Mouse (Mus musculus) limb, embryonic 13.5 days (tissue): ENCODE data around the gene Gnas. TPM values are rescaled to one million over a fixed set of nuclear protein-coding genes. Genes with fewer than 3 reads are reported as not detected.
A peak's percentile ranks its signal among the peaks of the same experiment; 100 is the strongest.
"Not testable (repeated sequence)": the region's sequence is repeated elsewhere in the genome, so short reads cannot be mapped to it uniquely, and the experiment has no call there.

Source experiments
- ATAC-seq: fragments of 200-750 bp; cut with Nextera tagmentation; 2 replicates; pipeline ENCODE4 v1.8.0; 2017; ENCODE audit warnings: low read depth, moderate number of reproducible peaks, moderate TSS enrichment; ENCODE audit not compliant: low FRiP score
- H3K27ac ChIP-seq: fragments of 300-500 bp; sonication (generic); 2 replicates; pipeline ENCODE4 v1.5.1; 2015; ENCODE audit warnings: inconsistent platforms, mild to moderate bottlenecking, moderate library complexity
- H3K27me3 ChIP-seq: fragments of 300-500 bp; sonication (generic); 2 replicates; pipeline ENCODE4 v1.6.1; 2015; ENCODE audit warnings: mild to moderate bottlenecking, inconsistent platforms
- H3K36me3 ChIP-seq: fragments of 300-500 bp; sonication (generic); 2 replicates; pipeline ENCODE4 v1.6.1; 2015; ENCODE audit warnings: inconsistent platforms, mild to moderate bottlenecking, moderate library complexity
- H3K4me1 ChIP-seq: fragments of 300-500 bp; sonication (generic); 2 replicates; pipeline ENCODE4 v1.6.1; 2015; ENCODE audit warnings: inconsistent platforms
- H3K4me2 ChIP-seq: fragments of 300-500 bp; sonication (generic); replicated peaks from 2 replicates; pipeline ENCODE4 v1.6.1; 2015; ENCODE audit warnings: inconsistent platforms, mild to moderate bottlenecking, moderate library complexity
- H3K4me3 ChIP-seq: fragments of 300-500 bp; sonication (generic); 2 replicates; pipeline ENCODE4 v1.5.1; 2015; ENCODE audit warnings: moderate library complexity, mild to moderate bottlenecking, inconsistent platforms
- H3K9ac ChIP-seq: fragments of 300-500 bp; sonication (generic); 2 replicates; pipeline ENCODE4 v1.6.1; 2015; ENCODE audit warnings: mild to moderate bottlenecking, inconsistent platforms
- H3K9me3 ChIP-seq: fragments of 300-500 bp; sonication (generic); 2 replicates; pipeline ENCODE4 v1.6.1; 2016; ENCODE audit warnings: inconsistent platforms
- WGBS: fragments of 180-500 bp; shearing (Covaris S2); methylation state at CpG from one replicate; pipeline ENCODE4 v1.1.7; 2015; 5-methylcytosine and 5-hydroxymethylcytosine counted together
- polyA plus RNA-seq: library from polyadenylated mRNA; unstranded; fragments of >200 nt; fragmentation: Nextera tagmentation; extraction: Ambion mirVana; gene quantifications from 2 replicates; pipeline ENCODE4 v1.2.1, GENCODE M21; 2015

The Gnas gene
- polyA plus RNA-seq, 1 experiment from 2014 or later, result 1,947 TPM

GRCm38 (mm10) chr2:174344003-174344655 is 60.0 kb downstream of the Gnas start:
- H3K27me3 ChIP-seq, result no peaks in the 10 kb centered on the region
- ATAC-seq, result peak; percentile 88
- H3K4me3 ChIP-seq, result no peak overlapping the region
- H3K4me1 ChIP-seq, result peaks cover 63% of the 10 kb centered on the region
- WGBS, result 4% methylated on average over 3 of the region's 3 CpGs
- peak overlapping the region; percentile 79 for H3K27ac ChIP-seq
- H3K9me3 ChIP-seq, result 0 out of 2 replicates have a peak, but pooled peaks cover 4% of the 10 kb centered on the region
- peak overlapping the region; percentile 43 for H3K4me2 ChIP-seq
- no peak overlapping the region for H3K9ac ChIP-seq
- H3K36me3 ChIP-seq, result peaks cover 72% of the 10 kb centered on the region

- no peak for ATAC-seq
- Histone ChIP-seq H3K4me1 (peaks cover 54% of the 10 kb centered on the region), H3K9me3 (0 out of 2 replicates have a peak, but pooled peaks cover 4% of the 10 kb centered on the region), H3K36me3 (peaks cover 66% of the 10 kb centered on the region), H3K4me3 (no peak overlapping the region), H3K4me2 (0 out of 2 replicates have a peak overlapping the region, but pooled peaks have one; percentile 0), H3K27me3 (no peaks in the 10 kb centered on the region), H3K9ac (no peak overlapping the region), H3K27ac (peak overlapping the region; percentile 79)
- WGBS, result 97% methylated on average over 16 of the region's 16 CpGs
Measured at GRCm38 (mm10) chr2:174344996-174345395, 60.9 kb downstream of the Gnas start.

DNA sequence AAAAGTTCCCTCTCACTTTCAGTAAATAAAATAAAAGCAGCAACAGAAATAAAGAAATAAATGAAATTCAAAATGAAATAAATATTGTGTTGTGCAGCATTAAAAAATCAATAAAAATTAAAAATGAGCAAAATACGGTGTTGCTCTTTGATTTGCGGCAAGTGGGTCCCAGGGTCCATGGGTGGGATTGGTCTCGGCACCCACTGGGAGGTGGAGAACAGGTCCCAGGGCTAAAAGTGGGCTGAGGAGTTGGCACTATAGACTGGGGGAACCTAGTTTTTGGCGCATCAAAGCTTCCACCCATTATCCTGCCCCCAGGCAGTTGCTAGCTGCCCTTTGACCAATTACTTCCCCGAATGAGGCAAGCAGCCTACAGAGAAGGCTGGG is 62.5 kb downstream of the Gnas start, which contains the start of gene Gm20721:
TSS of gene Gm20721 (minus strand) at position 101 of the 387 bp plus-strand sequence.
- no peak within 1 kb of the TSS for H3K4me3 ChIP-seq
- ATAC-seq, result no peak
- peaks cover 54% of the 10 kb centered on the region for H3K36me3 ChIP-seq
- H3K4me2 ChIP-seq, result no peak within 1 kb of the TSS
- H3K27me3 ChIP-seq, result no peaks in the 10 kb centered on the region
- WGBS, result 98% methylated on average over 5 of the region's 5 CpGs
- peaks cover 38% of the 10 kb centered on the region for H3K4me1 ChIP-seq
- no peak within 1 kb of the TSS for H3K9ac ChIP-seq
- 0 out of 2 replicates have a peak, but pooled peaks cover 4% of the 10 kb centered on the region for H3K9me3 ChIP-seq
- H3K27ac ChIP-seq, result no peak within 1 kb of the TSS

DNA sequence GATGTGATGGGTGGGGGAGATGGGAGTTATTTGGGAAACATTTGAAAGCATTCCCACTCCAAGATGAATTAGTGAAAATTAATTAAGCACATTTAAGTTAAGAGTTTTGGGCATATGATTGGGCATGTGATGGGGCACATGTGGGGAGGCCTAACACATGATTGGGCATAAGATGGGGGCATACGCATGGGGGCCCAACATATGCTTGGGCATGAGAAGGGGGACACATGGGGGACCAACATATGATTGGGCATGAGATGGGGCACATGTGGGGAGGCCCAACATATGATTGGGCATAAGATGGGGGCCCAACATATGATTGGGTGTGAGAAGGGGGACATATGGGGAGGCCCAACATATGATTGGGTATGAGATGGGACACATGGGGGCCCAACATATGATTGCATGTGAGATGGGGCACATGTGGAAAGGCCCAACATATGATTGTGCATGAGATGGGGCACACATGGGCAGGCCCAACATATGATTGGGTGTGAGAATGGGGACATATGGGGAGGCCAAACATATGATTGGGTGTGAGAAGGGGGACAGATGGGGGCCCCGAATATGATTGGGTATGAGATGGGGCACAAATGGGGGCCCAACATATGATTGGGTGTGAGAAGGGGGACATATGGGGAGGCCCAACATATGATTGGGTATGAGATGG is 63.0 kb downstream of the Gnas start:
- peaks cover 32% of the 10 kb centered on the region for H3K4me1 ChIP-seq
- H3K27me3 ChIP-seq, H3K9me3 ChIP-seq, H3K9ac ChIP-seq, H3K4me2 ChIP-seq, ATAC-seq, H3K4me3 ChIP-seq, H3K27ac ChIP-seq: not testable (repeated sequence)
- peaks cover 49% of the 10 kb centered on the region for H3K36me3 ChIP-seq
- 94% methylated on average over 2 of the region's 2 CpGs for WGBS

DNA sequence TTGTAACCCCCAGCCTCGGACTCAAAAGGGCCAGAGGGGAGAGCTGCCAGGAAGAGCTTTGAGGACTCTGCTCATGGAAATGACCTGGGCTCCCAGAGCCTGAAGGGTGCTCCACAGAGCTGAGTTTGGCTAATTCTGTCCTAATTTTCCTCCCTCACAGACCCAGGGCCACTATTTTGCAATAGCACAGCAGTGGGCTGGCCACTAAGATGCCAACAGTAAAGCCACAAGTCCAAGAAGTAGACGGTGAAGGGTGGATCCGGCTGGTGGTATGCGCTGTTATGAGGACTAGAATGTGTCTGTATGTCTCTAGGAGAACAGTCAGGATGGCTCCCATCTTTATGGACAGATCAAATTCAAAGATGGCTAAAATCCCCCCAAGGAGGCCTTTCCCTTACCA is 74.4 kb downstream of the Gnas start:
- Histone ChIP-seq H3K4me3 (no peak overlapping the region), H3K36me3 (no peaks in the 10 kb centered on the region), H3K4me2 (no peak overlapping the region), H3K27ac (no peak overlapping the region), H3K9me3 (no peaks in the 10 kb centered on the region), H3K27me3 (no peaks in the 10 kb centered on the region), H3K9ac (no peak overlapping the region), H3K4me1 (no peaks in the 10 kb centered on the region)
- WGBS, result 83% methylated on average over 4 of the region's 4 CpGs
- ATAC-seq, result no peak

DNA sequence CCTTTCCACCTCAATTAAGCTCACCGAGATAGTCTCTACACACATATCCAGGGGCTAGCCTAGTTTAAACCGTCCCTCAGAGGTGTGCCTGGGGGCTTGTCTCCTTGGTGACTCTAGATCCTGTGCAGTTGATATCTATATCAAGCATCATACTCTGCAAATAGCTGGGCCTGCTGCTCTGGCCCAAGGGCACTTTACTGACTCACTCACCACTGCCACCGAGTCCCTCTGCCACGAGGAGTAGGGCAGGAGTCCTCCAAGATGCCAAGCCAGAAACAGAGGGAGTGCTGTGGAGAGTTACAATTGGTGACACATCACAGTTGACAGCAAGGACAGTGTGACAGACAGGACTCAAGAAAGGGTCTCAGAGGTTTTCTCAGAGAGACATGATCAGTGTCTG is 75.5 kb downstream of the Gnas start:
- no peak for ATAC-seq
- H3K36me3 ChIP-seq, result no peaks in the 10 kb centered on the region
- H3K27me3 ChIP-seq, result no peaks in the 10 kb centered on the region
- no peaks in the 10 kb centered on the region for H3K9me3 ChIP-seq
- no peak overlapping the region for H3K4me3 ChIP-seq
- no peaks in the 10 kb centered on the region for H3K4me1 ChIP-seq
- no peak overlapping the region for H3K27ac ChIP-seq
- no peak overlapping the region for H3K9ac ChIP-seq
- no peak overlapping the region for H3K4me2 ChIP-seq
- 79% methylated on average over 4 of the region's 4 CpGs for WGBS

DNA sequence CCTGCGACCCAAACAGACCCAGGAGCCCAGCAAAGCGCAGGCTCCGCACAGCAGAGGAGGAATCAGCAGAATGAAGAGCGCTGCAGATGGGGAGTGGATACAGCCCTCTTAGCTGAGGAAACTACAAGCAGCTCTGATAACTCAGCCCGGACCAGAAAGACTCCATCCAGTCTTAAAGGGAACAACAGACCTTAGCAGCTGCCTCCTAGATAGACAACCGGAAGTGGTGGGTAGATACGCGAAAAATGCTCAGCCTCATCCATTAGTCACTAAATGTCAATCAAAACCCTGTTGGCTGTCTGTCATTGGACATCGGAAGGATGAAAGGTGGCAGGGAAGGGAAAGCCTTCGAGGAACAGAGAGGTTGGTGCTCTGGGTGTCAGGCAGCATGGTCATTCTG is 82.5 kb downstream of the Gnas start:
- WGBS, result 81% methylated on average over 10 of the region's 10 CpGs
- H3K4me3 ChIP-seq, result no peak overlapping the region

DNA sequence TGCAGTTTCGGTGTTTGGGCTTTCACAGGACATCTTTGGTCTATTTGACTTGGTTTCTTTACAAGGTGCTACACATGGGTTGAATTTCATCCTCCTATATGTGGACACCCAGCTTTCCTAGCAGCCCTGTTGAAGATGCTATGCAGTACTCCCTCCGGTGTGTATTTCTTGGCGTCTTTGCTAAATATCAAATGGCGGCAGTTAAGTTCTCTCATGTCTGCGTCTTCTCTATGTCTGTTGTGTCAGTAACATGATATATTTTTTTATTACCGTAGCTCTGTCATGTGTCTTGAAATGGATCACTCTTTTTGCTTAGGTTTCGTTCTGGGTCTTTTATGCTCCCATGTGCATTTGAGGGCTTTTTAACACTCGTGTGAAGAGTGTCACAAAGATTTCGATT is 96.9 kb downstream of the Gnas start:
- no peak overlapping the region for H3K9ac ChIP-seq
- ATAC-seq, result no peak
- H3K27ac ChIP-seq, result no peak overlapping the region
- no peaks in the 10 kb centered on the region for H3K27me3 ChIP-seq
- H3K4me2 ChIP-seq, result no peak overlapping the region
- no peaks in the 10 kb centered on the region for H3K9me3 ChIP-seq
- no peaks in the 10 kb centered on the region for H3K4me1 ChIP-seq
- no peak overlapping the region for H3K4me3 ChIP-seq
- H3K36me3 ChIP-seq, result no peaks in the 10 kb centered on the region
- WGBS, result 80% methylated on average over 9 of the region's 9 CpGs

More for the DNA sequence above, 82.5 kb downstream of the Gnas start:
- no peaks in the 10 kb centered on the region for H3K9me3 ChIP-seq
- H3K4me1 ChIP-seq, result no peaks in the 10 kb centered on the region
- H3K27me3 ChIP-seq, result no peaks in the 10 kb centered on the region
- H3K36me3 ChIP-seq, result no peaks in the 10 kb centered on the region
- ATAC-seq, result no peak
- H3K4me2 ChIP-seq, result no peak overlapping the region
- H3K27ac ChIP-seq, result no peak overlapping the region
- no peak overlapping the region for H3K9ac ChIP-seq

GRCm38 (mm10) chr2:174391936-174392335 is 107.8 kb downstream of the Gnas start:
- H3K4me3 ChIP-seq, result no peak overlapping the region
- no peaks in the 10 kb centered on the region for H3K27me3 ChIP-seq
- ATAC-seq, result no peak
- H3K36me3 ChIP-seq, result no peaks in the 10 kb centered on the region
- H3K9ac ChIP-seq, result no peak overlapping the region
- no peaks in the 10 kb centered on the region for H3K4me1 ChIP-seq
- no peak overlapping the region for H3K27ac ChIP-seq
- WGBS, result 91% methylated on average over 3 of the region's 3 CpGs
- H3K9me3 ChIP-seq, result peaks cover 10% of the 10 kb centered on the region; the same call in 1 of the 2 replicates
- no peak overlapping the region for H3K4me2 ChIP-seq

DNA sequence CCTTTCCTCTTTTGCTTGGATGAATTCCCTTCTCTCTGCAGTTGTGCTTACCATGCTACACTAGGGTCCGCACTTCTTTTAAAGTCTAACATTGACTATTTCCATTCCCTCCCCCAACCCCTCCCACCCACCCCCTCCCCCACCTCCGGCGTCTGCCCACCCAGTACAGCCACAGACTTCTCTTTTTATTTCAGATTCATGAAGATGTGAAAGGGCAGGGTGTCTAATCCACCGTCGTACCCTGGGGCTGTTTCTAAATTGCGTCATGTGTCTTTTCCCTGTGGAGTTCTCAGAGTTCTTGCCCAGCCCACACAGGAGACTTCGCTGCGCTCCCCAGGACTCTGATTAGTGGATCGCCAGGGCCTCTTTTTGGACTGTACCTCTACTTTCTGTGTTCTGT is 108.4 kb downstream of the Gnas start:
- 65% methylated on average over 9 of the region's 9 CpGs for WGBS
- H3K4me1 ChIP-seq, result no peaks in the 10 kb centered on the region
- no peak for ATAC-seq

DNA sequence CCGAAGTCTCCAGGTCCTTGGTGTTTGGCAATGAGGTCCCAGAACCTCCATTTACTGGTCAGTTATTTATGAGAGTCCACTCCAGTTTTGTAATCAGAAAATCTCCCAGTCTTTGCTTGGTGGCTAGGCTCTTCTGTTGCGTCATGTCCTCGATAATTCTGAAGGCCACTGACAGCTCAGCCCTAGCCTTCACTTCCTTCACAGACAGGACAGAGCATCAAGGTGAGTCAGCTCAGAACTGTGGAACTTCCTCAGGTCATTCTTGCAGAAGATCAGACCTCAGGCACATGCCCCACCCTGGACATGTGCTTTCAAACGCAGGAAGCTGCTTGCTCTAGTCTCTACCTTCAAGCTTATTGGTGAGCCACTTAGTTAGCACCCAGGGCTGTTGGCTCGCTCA is 109.3 kb downstream of the Gnas start:
- H3K27ac ChIP-seq, result no peak overlapping the region
- 77% methylated on average over 5 of the region's 5 CpGs for WGBS
- no peak for ATAC-seq

More for the DNA sequence above, 108.4 kb downstream of the Gnas start:
- Histone ChIP-seq H3K9me3 (peaks cover 10% of the 10 kb centered on the region; the same call in 1 of the 2 replicates), H3K4me2 (no peak overlapping the region), H3K9ac (no peak overlapping the region), H3K4me3 (no peak overlapping the region), H3K27me3 (no peaks in the 10 kb centered on the region), H3K27ac (no peak overlapping the region), H3K36me3 (no peaks in the 10 kb centered on the region)

More for the DNA sequence above, 109.3 kb downstream of the Gnas start:
- Histone ChIP-seq H3K9me3 (peaks cover 10% of the 10 kb centered on the region; the same call in 1 of the 2 replicates), H3K27me3 (no peaks in the 10 kb centered on the region), H3K9ac (no peak overlapping the region), H3K4me3 (no peak overlapping the region), H3K4me1 (no peaks in the 10 kb centered on the region), H3K4me2 (no peak overlapping the region), H3K36me3 (no peaks in the 10 kb centered on the region)
